Mouse (Mus musculus) retina, embryonic 14.5 days (tissue): ENCODE data around the gene Ttll12.

Experiments used
- DNase-seq: peaks from one replicate; pipeline ENCODE4 v3.0.0-alpha.2; 2015; ENCODE audit warnings: low spot score

The Ttll12 gene

GRCm38 (mm10) chr15:83562626-83563270 lies 32.2 kb downstream of the Ttll12 start:
- peak; percentile 42 for DNase-seq

GRCm38 (mm10) chr15:83560941-83561477 lies 33.9 kb downstream of the Ttll12 start:
- DNase-seq: no peak

GRCm38 (mm10) chr15:83555161-83555974 lies 39.6 kb downstream of the Ttll12 start:
- DNase-seq: peak; percentile 92

GRCm38 (mm10) chr15:83553831-83554230 lies 41.1 kb downstream of the Ttll12 start:
- no peak for DNase-seq

- no peak for DNase-seq
These were observed 44.8 kb downstream of the Ttll12 start for GRCm38 (mm10) chr15:83550137-83550536.

- DNase-seq: no peak
These were observed 47.8 kb downstream of the Ttll12 start for GRCm38 (mm10) chr15:83547144-83547543.

- DNase-seq: no peak
These were observed 48.9 kb downstream of the Ttll12 start for GRCm38 (mm10) chr15:83546029-83546428.

GRCm38 (mm10) chr15:83541647-83542287 lies 53.2 kb downstream of the Ttll12 start:
- DNase-seq: no peak

GRCm38 (mm10) chr15:83539905-83540304 lies 55.1 kb downstream of the Ttll12 start:
- no peak for DNase-seq

- no peak for DNase-seq
These were observed 56.1 kb downstream of the Ttll12 start for GRCm38 (mm10) chr15:83538855-83539254.

GRCm38 (mm10) chr15:83535890-83536231 lies 59.1 kb downstream of the Ttll12 start:
- DNase-seq: no peak

- no peak for DNase-seq
These were observed 59.7 kb downstream of the Ttll12 start for GRCm38 (mm10) chr15:83534960-83535889.

GRCm38 (mm10) chr15:83532606-83533005 lies 62.4 kb downstream of the Ttll12 start:
- DNase-seq: no peak

GRCm38 (mm10) chr15:83531961-83532469 lies 62.9 kb downstream of the Ttll12 start:
- no peak for DNase-seq

GRCm38 (mm10) chr15:83530688-83531087 lies 64.3 kb downstream of the Ttll12 start:
- no peak for DNase-seq

GRCm38 (mm10) chr15:83530233-83530632 lies 64.7 kb downstream of the Ttll12 start:
- DNase-seq: no peak

GRCm38 (mm10) chr15:83529765-83530164 lies 65.2 kb downstream of the Ttll12 start:
- DNase-seq: no peak

- no peak for DNase-seq
These were observed 66.1 kb downstream of the Ttll12 start for GRCm38 (mm10) chr15:83528892-83529291.

GRCm38 (mm10) chr15:83527747-83528146 lies 67.2 kb downstream of the Ttll12 start:
- DNase-seq: no peak

GRCm38 (mm10) chr15:83527092-83527437 lies 67.9 kb downstream of the Ttll12 start:
- no peak for DNase-seq

GRCm38 (mm10) chr15:83526424-83527091 lies 68.4 kb downstream of the Ttll12 start, which contains the start of gene Bik:
Gene Bik (plus strand): TSS chr15:83526862.
- DNase-seq: peak; percentile 67
